Mouse (Mus musculus) small intestine, adult 2 months (tissue): Measurements from ENCODE around the gene Napsa.

Source experiments
- CTCF ChIP-seq: fragments of 200-500 bp; IDR thresholded peaks from 2 replicates; pipeline ENCODE4 v1.5.1; 2012; ENCODE audit warnings: low read depth, mild to moderate bottlenecking, control low read depth, inconsistent platforms, low read length, moderate library complexity, mixed read lengths; ENCODE audit not compliant: insufficient replicate concordance, insufficient read length; ENCODE audit errors: extremely low read depth
- POLR2A ChIP-seq: fragments of 200-500 bp; IDR thresholded peaks from 2 replicates; pipeline ENCODE4 v1.6.1; 2012; ENCODE audit warnings: low read depth, mild to moderate bottlenecking, control low read depth, inconsistent platforms, low read length, moderate library complexity

GRCm38 (mm10) chr7:44560435-44561400 is 11.5 kb upstream of the Napsa start:
- TF ChIP-seq CTCF (peak; percentile 77; the same call in 1 of the 2 replicates), POLR2A (no peak)
